Mouse (Mus musculus): ENCODE data around the gene H2-K1. TPM values are rescaled to one million over a fixed set of nuclear protein-coding genes. Genes with fewer than 3 reads are reported as not detected.

The H2-K1 gene
- polyA plus RNA-seq, 2 experiments: 25.5 to 27.0 TPM

- no peak overlapping the region for H3K4me2 ChIP-seq (replicated peaks; ENCODE audit: low read depth, low read length, severe bottlenecking)
- DNase-seq (ENCODE audit: low spot score) (no peak), ATAC-seq (ENCODE audit: low FRiP score, low read depth) (no peak)
- H3K4me1 ChIP-seq (ENCODE audit: control insufficient read depth, insufficient read depth, low read length): peaks cover 24% of the 10 kb centered on the region
- peaks cover 56% of the 10 kb centered on the region for H3K36me3 ChIP-seq (ENCODE audit: control insufficient read depth, insufficient read depth, low read length)
- H3K9me3 ChIP-seq (ENCODE audit: control insufficient read depth, low read length): no peaks in the 10 kb centered on the region
- no peaks in the 10 kb centered on the region for H3K27me3 ChIP-seq (ENCODE audit: control insufficient read depth, insufficient read depth, low read length)
- H3K9ac ChIP-seq (ENCODE audit: low read depth, low read length, severe bottlenecking): no peak overlapping the region
- H3K27ac ChIP-seq (replicated peaks; ENCODE audit: low read depth, low read length): no peak overlapping the region
- TF ChIP-seq POLR2A (IDR thresholded peaks at IDR 0.05; ENCODE audit: borderline replicate concordance, extremely low read depth, insufficient read depth, insufficient read length): no peak
- no peak overlapping the region for H3K4me3 ChIP-seq (replicated peaks; ENCODE audit: low read length)
- 52% methylated on average over 6 of the region's 6 CpGs for WGBS
These were observed 42.7 kb downstream of the H2-K1 start for GRCm38 (mm10) chr17:33957493-33957892.

DNA sequence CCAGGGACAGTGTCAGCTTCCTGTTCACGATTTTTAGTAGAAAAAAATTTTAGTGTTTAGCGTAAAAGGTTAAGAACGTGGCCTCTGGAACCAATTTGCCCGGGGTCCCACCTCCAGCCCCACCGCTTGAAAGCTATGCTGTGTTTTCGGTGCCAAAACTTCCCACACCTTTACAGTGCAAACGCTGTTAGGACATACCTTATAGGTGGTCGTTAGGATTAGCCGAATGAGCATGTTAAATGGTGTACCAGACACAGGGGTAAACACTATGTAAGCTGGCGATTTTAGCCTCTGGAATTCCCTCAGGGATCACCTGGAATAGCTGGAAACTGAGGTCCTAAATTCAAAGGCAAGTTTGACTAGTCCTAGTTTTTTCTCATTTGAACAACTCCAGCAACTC lies 43.8 kb downstream of the H2-K1 start:
- TF ChIP-seq POLR2A (IDR thresholded peaks at IDR 0.05; ENCODE audit: borderline replicate concordance, extremely low read depth, insufficient read depth, insufficient read length): no peak
- Histone ChIP-seq H3K4me2 (replicated peaks; ENCODE audit: low read depth, low read length, severe bottlenecking) (peak overlapping the region; percentile 74), H3K4me1 (ENCODE audit: control insufficient read depth, insufficient read depth, low read length) (peaks cover 33% of the 10 kb centered on the region), H3K36me3 (ENCODE audit: control insufficient read depth, insufficient read depth, low read length) (peaks cover 59% of the 10 kb centered on the region), H3K27me3 (ENCODE audit: control insufficient read depth, insufficient read depth, low read length) (no peaks in the 10 kb centered on the region), H3K27ac (replicated peaks; ENCODE audit: low read depth, low read length) (peak overlapping the region; percentile 80; the same call in 1 of the 2 replicates), H3K9ac (ENCODE audit: low read depth, low read length, severe bottlenecking) (peak overlapping the region; percentile 66), H3K9me3 (ENCODE audit: control insufficient read depth, low read length) (no peaks in the 10 kb centered on the region), H3K4me3 (replicated peaks; ENCODE audit: low read length) (peak overlapping the region; percentile 95)
- ATAC-seq (ENCODE audit: low FRiP score, low read depth) (no peak), DNase-seq (ENCODE audit: low spot score) (no peak)
- 5% methylated on average over 10 of the region's 10 CpGs for WGBS

GRCm38 (mm10) chr17:33955555-33956214 lies 44.5 kb downstream of the H2-K1 start, which contains the start of the genes Vps52 and Rps18:
Vps52 (plus strand) TSS chr17:33955812.
Rps18 (minus strand) TSS chr17:33956001.
- Histone ChIP-seq H3K9me3 (ENCODE audit: control insufficient read depth, low read length) (no peaks in the 10 kb centered on the region), H3K9ac (ENCODE audit: low read depth, low read length, severe bottlenecking) (peak within 1 kb of the TSS; percentile 96), H3K4me1 (ENCODE audit: control insufficient read depth, insufficient read depth, low read length) (peaks cover 33% of the 10 kb centered on the region), H3K4me2 (replicated peaks; ENCODE audit: low read depth, low read length, severe bottlenecking) (peak within 1 kb of the TSS; percentile 99), H3K27me3 (ENCODE audit: control insufficient read depth, insufficient read depth, low read length) (no peaks in the 10 kb centered on the region), H3K36me3 (ENCODE audit: control insufficient read depth, insufficient read depth, low read length) (peaks cover 59% of the 10 kb centered on the region), H3K27ac (replicated peaks; ENCODE audit: low read depth, low read length) (peak within 1 kb of the TSS; percentile 91), H3K4me3 (replicated peaks; ENCODE audit: low read length) (peak within 1 kb of the TSS; percentile 95)
- peak; percentile 99 for DNase-seq (ENCODE audit: low spot score)
- peak; percentile 98; the same call in 1 of the 2 replicates for TF ChIP-seq POLR2A (IDR thresholded peaks at IDR 0.05; ENCODE audit: borderline replicate concordance, extremely low read depth, insufficient read depth, insufficient read length)
- ATAC-seq (ENCODE audit: low FRiP score, low read depth): peak; percentile 88
- WGBS: under 1% methylated on average over 48 of the region's 50 CpGs

DNA sequence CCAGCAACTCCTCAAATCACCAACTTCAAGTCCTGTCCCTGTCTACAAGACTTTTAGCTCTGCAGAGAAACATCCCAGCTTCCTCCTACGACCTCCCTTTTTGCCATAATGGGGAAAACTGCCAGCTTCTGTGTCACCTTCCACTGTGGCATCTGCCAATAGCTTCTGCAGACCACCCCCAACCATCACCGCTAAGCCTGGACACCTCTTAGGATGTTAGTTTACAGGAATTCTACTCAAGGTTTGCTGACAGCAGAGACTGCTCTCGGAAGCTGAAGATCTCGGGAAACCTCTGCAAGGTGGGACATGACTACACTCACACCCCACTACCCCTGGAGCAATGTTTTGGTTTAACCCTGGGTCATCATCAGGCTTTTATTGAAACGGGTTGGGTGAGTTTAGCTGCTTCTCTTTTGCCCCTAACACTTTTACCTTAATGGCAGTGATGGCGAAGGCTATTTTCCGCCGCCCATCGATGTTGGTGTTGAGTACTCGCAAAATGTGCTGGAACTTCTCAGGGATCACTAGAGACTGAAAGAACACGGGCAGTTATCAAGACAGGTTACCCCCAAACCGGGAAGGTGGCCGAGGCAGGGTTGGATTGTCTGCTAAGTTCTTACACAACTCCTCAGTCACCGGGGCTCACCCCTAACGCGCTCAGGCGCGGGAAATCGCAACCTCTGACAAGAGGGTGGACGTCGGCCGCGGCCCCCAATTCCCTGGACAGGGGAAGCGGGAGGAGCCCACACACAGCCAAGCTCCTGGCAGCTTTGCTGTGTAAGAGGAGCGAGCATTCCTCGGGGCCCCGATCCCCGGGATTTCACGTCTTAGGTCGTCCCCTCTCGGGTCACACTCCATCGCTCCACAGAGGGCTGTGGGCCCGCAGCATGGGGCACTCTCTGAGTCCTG lies 45.2 kb downstream of the H2-K1 start:
- H3K27ac ChIP-seq (replicated peaks; ENCODE audit: low read depth, low read length): peak overlapping the region; percentile 91
- peak overlapping the region; percentile 95 for H3K4me3 ChIP-seq (replicated peaks; ENCODE audit: low read length)
- DNase-seq (ENCODE audit: low spot score): no peak
- WGBS: 1% methylated on average over 33 of the region's 33 CpGs
- no peaks in the 10 kb centered on the region for H3K27me3 ChIP-seq (ENCODE audit: control insufficient read depth, insufficient read depth, low read length)
- no peak for TF ChIP-seq POLR2A (IDR thresholded peaks at IDR 0.05; ENCODE audit: borderline replicate concordance, extremely low read depth, insufficient read depth, insufficient read length)
- ATAC-seq (ENCODE audit: low FRiP score, low read depth): peak; percentile 7
- peak overlapping the region; percentile 99 for H3K4me2 ChIP-seq (replicated peaks; ENCODE audit: low read depth, low read length, severe bottlenecking)
- peaks cover 38% of the 10 kb centered on the region for H3K4me1 ChIP-seq (ENCODE audit: control insufficient read depth, insufficient read depth, low read length)
- peaks cover 60% of the 10 kb centered on the region for H3K36me3 ChIP-seq (ENCODE audit: control insufficient read depth, insufficient read depth, low read length)
- peak overlapping the region; percentile 96 for H3K9ac ChIP-seq (ENCODE audit: low read depth, low read length, severe bottlenecking)
- no peaks in the 10 kb centered on the region for H3K9me3 ChIP-seq (ENCODE audit: control insufficient read depth, low read length)

- H3K4me3 ChIP-seq (replicated peaks; ENCODE audit: low read length): peak overlapping the region; percentile 95
- peaks cover 38% of the 10 kb centered on the region for H3K4me1 ChIP-seq (ENCODE audit: control insufficient read depth, insufficient read depth, low read length)
- peak overlapping the region; percentile 96 for H3K9ac ChIP-seq (ENCODE audit: low read depth, low read length, severe bottlenecking)
- H3K36me3 ChIP-seq (ENCODE audit: control insufficient read depth, insufficient read depth, low read length): peaks cover 59% of the 10 kb centered on the region
- ATAC-seq (ENCODE audit: low FRiP score, low read depth) (no peak), DNase-seq (ENCODE audit: low spot score) (no peak)
- no peaks in the 10 kb centered on the region for H3K9me3 ChIP-seq (ENCODE audit: control insufficient read depth, low read length)
- peak overlapping the region; percentile 99 for H3K4me2 ChIP-seq (replicated peaks; ENCODE audit: low read depth, low read length, severe bottlenecking)
- no peak for TF ChIP-seq POLR2A (IDR thresholded peaks at IDR 0.05; ENCODE audit: borderline replicate concordance, extremely low read depth, insufficient read depth, insufficient read length)
- no peaks in the 10 kb centered on the region for H3K27me3 ChIP-seq (ENCODE audit: control insufficient read depth, insufficient read depth, low read length)
- H3K27ac ChIP-seq (replicated peaks; ENCODE audit: low read depth, low read length): peak overlapping the region; percentile 91; the same call in 1 of the 2 replicates
- 32% methylated on average over 5 of the region's 5 CpGs for WGBS
These were observed 46.1 kb downstream of the H2-K1 start for GRCm38 (mm10) chr17:33953961-33954565.

Data from limb, embryonic 14.5 days (tissue).